Mouse (Mus musculus) testis, adult 2 months (tissue): ENCODE results near the gene Tnfaip8l1.
A peak's percentile ranks its signal among the peaks of the same experiment; 100 is the strongest.

ENCODE experiments used
- CTCF ChIP-seq: fragments of 200-500 bp; IDR thresholded peaks from 2 replicates; pipeline ENCODE4 v1.5.1; 2012; ENCODE audit warnings: low read depth, mild to moderate bottlenecking, inconsistent platforms, low read length, moderate library complexity; ENCODE audit not compliant: control insufficient read depth, insufficient read depth, insufficient replicate concordance
- POLR2A ChIP-seq: fragments of 200-500 bp; IDR thresholded peaks from 2 replicates; pipeline ENCODE4 v1.6.1; 2012; ENCODE audit warnings: low read depth, mild to moderate bottlenecking, inconsistent platforms, low read length, moderate library complexity; ENCODE audit not compliant: control insufficient read depth

GRCm38 (mm10) chr17:56183658-56184103, 21.4 kb downstream of the Tnfaip8l1 start, which contains the start of gene Mydgf:
- no peak for TF ChIP-seq CTCF
- peak; percentile 54 for TF ChIP-seq POLR2A
